Mouse (Mus musculus): ENCODE results near the gene Sema5a.

Gene Sema5a

DNA sequence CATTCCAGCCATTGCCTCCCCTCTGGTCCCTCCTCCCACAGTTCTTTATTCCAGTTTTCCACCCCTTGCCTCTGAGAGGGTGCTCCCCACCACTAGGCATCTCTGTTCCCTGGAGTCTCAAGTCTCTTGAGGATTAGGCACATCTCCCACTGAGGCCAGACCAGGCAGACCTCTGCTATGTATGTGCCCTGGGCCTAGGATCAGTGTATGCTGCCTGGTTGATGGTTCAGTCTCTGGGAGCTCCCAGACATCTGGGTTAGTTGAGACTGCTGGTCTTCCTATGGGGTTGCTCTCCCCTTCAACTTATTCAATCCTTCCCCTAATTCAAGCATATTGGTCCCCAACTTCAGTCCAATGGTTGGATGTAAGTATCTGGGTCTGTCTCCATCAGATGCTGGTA, 189.7 kb downstream of the Sema5a start:
- in situ Hi-C loops (cut with MboI, MseI), result no loop called here

DNA sequence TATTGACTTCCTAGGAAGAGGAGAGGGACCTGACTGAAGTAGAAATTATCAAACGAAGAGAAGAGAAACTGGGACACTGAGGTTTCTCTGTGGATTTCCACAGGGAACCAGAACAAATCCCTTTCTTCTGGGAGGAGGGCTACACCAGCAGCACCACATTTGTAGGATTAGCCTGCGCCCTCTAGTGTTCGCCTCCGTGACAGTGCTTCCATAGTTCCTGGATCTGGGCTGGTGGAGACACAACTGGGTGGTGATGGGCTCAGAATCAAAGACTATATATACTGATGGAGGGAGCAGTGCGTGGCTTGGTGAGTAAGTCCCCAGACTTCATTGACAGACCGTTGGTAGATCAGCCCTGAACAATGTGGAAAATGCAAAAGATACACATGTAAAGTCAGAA, 193.0 kb downstream of the Sema5a start:
- in situ Hi-C loops (cut with MboI, MseI), result no loop called here

GRCm38 (mm10) chr15:32442745-32443144, 198.1 kb downstream of the Sema5a start:
- in situ Hi-C loops (cut with MboI, MseI), result no loop called here

DNA sequence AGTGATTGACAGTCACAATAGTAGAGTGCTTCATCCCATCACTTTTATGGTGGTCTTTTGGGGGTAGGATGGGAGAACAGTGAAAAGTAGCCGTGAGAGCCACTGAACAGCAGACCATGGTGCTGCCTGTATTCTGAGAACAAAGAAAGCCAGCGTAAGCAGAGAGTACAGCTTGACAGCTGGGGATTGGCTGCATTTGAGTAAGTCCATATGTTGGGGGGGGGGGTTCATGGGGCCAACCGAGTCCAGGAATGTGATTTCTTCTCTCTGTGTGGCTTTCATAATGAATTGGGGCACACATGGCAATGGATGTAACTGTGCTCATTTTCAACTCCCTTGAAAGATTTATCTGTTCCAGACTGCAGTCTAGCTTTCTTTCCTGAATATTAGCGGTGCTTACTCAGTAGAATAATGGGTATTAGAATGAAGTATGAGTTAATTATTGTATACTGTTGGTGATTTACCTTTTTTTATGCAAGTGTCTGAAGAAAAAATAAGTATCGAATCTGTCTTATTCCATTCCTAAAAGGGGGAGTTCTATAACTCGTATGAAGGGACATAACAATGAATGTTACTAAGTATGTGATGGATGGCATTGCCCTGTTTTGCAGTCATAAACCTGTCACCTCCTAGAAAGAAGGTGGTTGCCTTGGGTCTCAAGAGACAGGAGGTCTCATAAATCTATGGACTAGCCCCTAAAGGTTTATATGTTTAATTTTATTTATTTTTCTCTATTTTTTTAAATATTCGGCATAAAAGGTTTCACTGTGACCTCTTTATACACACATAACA, 203.1 kb downstream of the Sema5a start:
- in situ Hi-C loops (cut with MboI, MseI), result no loop called here

DNA sequence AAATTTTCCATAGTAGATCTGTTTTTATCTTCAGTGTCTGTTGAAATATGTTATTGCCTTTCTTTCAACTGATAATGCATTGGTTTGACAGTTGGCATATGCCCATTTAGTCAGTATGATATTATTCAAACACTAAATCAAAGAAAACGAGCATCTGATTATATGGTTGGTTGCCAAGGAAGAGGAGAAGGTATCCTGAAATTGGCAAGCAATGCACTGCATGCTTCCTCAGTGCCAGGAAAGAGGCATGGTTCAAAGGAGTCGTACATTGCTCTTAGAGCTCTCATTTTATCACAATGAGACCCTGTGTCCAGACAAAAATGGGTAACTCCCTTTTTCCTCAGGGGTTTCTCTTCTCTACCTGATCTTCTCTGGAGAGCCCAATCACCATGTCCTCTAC, 214.4 kb downstream of the Sema5a start:
- in situ Hi-C loops (cut with MboI, MseI), result no loop called here

GRCm38 (mm10) chr15:32460238-32460637, 215.6 kb downstream of the Sema5a start:
- in situ Hi-C loops (cut with MboI, MseI), result no loop called here

DNA sequence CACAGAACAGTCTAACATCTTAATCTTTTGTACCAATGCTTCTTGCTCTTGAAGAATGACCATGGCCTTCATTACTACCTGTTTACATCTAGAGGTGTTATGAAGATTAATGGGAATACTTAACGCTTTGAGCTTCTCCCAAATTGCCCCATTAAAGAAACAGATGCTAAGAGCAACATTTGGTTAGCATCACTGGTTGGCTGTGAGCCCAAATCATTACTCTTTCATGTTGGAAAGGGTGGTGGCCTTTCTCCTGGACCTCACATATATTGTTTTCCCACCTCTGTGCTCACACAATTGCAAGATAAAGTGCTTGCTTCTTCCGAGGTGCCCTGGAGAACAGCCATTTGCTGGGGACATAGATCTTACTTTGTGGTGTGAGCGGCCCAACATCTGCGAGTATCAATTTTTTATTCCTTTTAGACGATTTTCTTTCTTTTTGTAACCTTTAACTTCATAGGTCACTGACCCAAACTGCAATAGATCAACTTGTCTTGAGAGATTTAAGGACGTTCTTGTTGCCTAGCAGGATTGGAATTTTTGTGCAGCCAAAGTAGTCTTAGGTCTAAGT, 227.0 kb downstream of the Sema5a start:
- in situ Hi-C loops (cut with MboI, MseI), result no loop called here

- in situ Hi-C loops (cut with MboI, MseI), result no loop called here
These were observed 236.1 kb downstream of the Sema5a start for GRCm38 (mm10) chr15:32480747-32481146.

- in situ Hi-C loops (cut with MboI, MseI), result no loop called here
These were observed 240.7 kb downstream of the Sema5a start for GRCm38 (mm10) chr15:32485064-32485964.

- in situ Hi-C loops (cut with MboI, MseI), result no loop called here
These were observed 243.4 kb downstream of the Sema5a start for GRCm38 (mm10) chr15:32487968-32488367.

DNA sequence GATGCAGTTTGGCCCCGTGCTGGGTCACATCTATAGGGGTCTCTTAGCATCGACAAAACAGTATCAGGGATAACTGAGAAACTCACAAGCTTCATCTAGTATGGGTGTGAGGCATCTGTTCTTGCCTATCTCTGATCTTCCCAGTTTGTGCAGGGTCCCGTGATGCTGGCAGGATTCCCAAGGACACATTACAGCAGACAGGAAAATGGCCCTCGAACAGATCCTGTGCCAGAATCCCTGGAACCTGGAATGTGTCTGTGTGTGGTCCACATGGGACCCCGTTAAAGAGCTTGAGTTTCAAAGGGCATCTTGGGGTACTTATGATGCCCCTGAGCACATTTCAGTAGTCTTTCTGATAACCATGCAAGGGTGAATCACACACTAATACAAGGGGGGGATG, 249.6 kb downstream of the Sema5a start:
- in situ Hi-C loops (cut with MboI, MseI), result no loop called here

DNA sequence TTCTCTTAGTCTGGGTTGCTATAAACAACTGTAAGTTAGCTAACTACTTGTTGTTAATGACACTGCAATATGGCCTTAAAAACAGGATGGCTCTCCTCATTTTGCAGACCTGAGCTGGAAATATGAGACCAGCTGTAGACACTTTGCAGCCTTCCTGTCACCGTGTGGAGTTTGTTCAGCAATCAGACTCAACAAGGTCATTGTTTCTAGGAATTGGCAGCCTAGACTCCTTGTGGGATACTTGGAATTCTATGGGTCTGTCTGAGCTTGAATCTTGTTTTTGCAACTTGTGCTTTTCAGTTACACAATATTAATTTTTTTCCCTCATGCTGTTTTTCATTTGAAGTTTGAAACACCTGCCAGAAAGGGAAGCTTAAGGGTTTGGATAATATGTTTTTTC, 250.3 kb downstream of the Sema5a start:
- in situ Hi-C loops (cut with MboI, MseI), result no loop called here

GRCm38 (mm10) chr15:32496880-32497279, 252.3 kb downstream of the Sema5a start:
- in situ Hi-C loops (cut with MboI, MseI), result no loop called here

GRCm38 (mm10) chr15:32505941-32506340, 261.3 kb downstream of the Sema5a start:
- in situ Hi-C loops (cut with MboI, MseI), result no loop called here

DNA sequence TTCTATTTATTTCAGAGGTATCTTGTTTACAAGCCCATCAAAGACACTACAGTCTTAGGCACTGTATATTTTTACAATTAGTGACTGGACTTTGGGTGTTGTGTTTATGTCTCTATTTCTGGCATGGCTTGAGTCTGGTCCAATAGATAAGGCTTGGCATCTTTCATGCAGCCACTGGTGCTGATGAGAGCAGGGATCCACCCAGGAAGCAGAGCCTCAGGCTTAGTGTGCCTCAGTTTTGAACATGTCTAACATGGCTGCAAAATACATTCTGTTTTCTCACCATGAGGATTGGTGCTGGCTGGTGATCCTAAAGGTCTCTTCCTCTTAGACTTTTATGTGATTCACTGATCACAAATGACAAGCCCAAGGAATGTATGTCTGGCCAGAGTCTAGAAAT, 263.7 kb downstream of the Sema5a start:
- in situ Hi-C loops (cut with MboI, MseI), result no loop called here

DNA sequence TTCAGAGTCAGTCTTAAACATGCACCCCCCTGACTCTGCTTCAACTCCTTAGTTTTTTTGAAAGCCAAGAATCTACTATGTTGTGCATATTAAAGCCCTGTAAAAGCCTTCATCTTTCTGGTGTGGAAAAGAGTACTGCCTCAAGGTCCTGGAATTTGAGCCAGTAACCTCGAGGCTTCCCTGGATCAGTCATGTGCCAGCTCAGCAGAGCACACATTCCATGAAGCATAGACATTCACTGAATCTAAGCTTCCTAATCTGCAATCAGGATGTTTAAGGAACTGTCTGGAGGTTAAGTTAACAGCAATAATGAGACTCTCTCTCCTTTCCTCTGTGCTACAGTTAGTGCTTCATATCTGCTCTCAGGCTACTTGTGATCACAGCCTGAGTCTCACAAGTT, 270.3 kb downstream of the Sema5a start:
- in situ Hi-C loops (cut with MboI, MseI), result no loop called here

DNA sequence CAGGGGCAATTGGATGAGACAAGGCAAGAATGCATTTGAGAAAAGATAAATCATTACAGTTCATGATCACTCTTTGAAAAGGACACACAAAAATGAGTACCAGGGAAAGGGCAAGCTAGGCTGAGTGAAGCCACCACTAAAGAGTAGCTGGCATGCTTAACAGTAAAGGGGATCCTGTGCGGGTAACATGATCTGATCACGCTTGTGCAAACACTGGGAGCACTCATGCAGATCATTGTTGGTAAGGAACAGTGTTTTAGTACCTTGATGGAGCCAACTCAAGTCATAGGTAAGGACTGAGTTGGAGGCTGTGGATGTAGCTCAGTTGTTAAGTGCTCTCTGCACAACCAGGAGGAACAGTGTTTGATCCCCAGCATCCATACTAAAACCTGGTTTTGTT, 273.3 kb downstream of the Sema5a start:
- in situ Hi-C loops (cut with MboI, MseI), result no loop called here

DNA sequence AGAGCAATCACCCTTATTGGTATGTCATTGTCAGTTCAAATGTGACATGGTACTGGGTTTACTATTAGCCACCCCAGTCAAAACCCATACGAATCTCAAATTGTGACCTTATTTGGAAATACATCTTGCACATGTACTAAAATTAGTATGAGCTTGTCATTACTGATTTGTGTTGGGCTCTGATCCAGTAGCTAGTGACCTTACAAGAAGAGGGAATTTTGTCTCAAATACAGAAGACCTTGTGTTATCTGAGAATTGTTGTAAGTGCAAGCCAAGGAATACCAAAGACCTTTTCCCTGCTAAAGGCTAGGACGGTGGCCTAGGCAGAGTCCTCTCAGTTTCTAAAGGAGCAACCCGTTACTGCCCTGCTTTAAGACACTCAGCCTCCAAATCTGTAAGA, 287.9 kb downstream of the Sema5a start:
- in situ Hi-C loops (cut with MboI, MseI), result no loop called here

DNA sequence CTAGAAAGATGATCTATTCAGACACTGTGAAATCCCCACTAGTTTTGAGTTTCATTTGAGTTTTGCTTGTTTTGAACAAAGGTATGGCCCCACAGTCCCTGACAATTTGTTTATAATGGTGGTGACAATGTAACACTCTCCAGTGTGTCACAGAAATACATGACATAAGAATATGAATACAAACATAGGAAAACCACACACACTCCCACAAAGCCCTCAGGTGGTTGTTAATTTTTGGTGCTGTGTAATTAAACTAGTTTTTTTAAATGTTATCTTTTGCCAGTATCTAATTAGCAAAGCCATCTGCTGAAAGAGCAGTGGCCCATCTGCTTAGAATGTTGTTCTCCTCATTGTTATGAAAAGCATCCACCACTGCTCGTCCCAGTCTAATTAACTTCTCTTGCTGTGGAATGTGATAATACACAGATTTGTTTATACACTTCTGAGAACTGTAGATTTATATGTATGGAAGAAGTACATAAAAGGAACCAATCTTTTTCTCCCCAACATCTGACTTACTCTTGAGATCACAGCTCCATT, 289.0 kb downstream of the Sema5a start:
- in situ Hi-C loops (cut with MboI, MseI), result no loop called here

- in situ Hi-C loops (cut with MboI, MseI), result no loop called here
These were observed 292.3 kb downstream of the Sema5a start for GRCm38 (mm10) chr15:32536755-32537503.

GRCm38 (mm10) chr15:32537504-32537792, 292.8 kb downstream of the Sema5a start:
- in situ Hi-C loops (cut with MboI, MseI), result no loop called here

DNA sequence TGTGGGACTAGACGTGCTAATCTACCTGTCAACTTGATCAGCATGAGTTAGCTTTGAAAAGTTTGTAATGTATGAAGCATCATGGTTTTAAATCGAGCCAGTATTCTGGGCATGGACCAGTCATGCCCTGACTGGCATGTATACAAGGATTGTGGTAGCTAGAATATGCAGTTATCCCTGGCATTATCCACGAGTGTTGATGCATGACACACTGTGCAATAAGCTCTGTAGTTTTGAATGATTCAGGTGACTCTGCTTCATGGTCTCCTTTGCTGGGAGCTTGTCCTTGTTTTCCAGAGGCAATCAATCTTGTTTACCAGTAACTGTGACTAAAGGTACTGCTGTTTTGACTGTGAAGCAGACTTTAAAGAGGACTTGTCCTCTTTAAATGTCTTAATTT, 293.5 kb downstream of the Sema5a start:
- in situ Hi-C loops (cut with MboI, MseI), result no loop called here
